Mouse (Mus musculus) midbrain, postnatal 0 days (tissue): Measurements from ENCODE around the gene Nfia. TPM values are rescaled to one million over a fixed set of nuclear protein-coding genes. Genes with fewer than 3 reads are reported as not detected.

Experiments
- ATAC-seq: fragments of 200-750 bp; cut with Nextera tagmentation; 2 replicates; pipeline ENCODE4 v1.8.0; 2017; ENCODE audit warnings: moderate number of reproducible peaks, mild to moderate bottlenecking, moderate TSS enrichment, moderate library complexity; ENCODE audit not compliant: low FRiP score
- DNase-seq: peaks from one replicate; pipeline ENCODE4 v3.0.0-alpha.2; 2015; ENCODE audit warnings: low spot score
- H3K27ac ChIP-seq: fragments of 300-500 bp; sonication (generic); 2 replicates; pipeline ENCODE4 v1.5.1; 2014; ENCODE audit warnings: low read depth, mild to moderate bottlenecking, low read length, mixed read lengths
- H3K27me3 ChIP-seq: fragments of 300-500 bp; sonication (generic); 2 replicates; pipeline ENCODE4 v1.6.1; 2014; ENCODE audit warnings: low read length, control low read depth, mixed read lengths; ENCODE audit not compliant: insufficient read depth
- H3K36me3 ChIP-seq: fragments of 300-500 bp; sonication (generic); 2 replicates; pipeline ENCODE4 v1.6.1; 2014; ENCODE audit warnings: low read length, control low read depth, mixed read lengths; ENCODE audit not compliant: insufficient read depth
- H3K4me1 ChIP-seq: fragments of 300-500 bp; sonication (generic); 2 replicates; pipeline ENCODE4 v1.6.1; 2014; ENCODE audit warnings: mild to moderate bottlenecking, control low read depth, antibody characterized with exemption, low read length, mixed read lengths; ENCODE audit not compliant: insufficient read depth
- H3K4me2 ChIP-seq: fragments of 300-500 bp; sonication (generic); 2 replicates; pipeline ENCODE4 v1.6.1; 2014; ENCODE audit warnings: low read depth, mild to moderate bottlenecking, low read length, mixed read lengths; ENCODE audit not compliant: poor library complexity, severe bottlenecking
- H3K4me3 ChIP-seq: fragments of 300-500 bp; sonication (generic); 2 replicates; pipeline ENCODE4 v1.5.1; 2014; ENCODE audit warnings: low read depth, mild to moderate bottlenecking, low read length, moderate library complexity
- H3K9ac ChIP-seq: fragments of 300-500 bp; sonication (generic); replicated peaks from 2 replicates; pipeline ENCODE4 v1.6.1; 2014; ENCODE audit warnings: mild to moderate bottlenecking, low read length, moderate library complexity, mixed read lengths; ENCODE audit not compliant: poor library complexity, severe bottlenecking
- H3K9me3 ChIP-seq: fragments of 300-500 bp; sonication (generic); 2 replicates; pipeline ENCODE4 v1.6.1; 2016; ENCODE audit warnings: low read length, control low read depth
- CTCF ChIP-seq: IDR thresholded peaks from 2 replicates; pipeline ENCODE4 v1.5.1; 2016; ENCODE audit warnings: antibody characterized with exemption, mild to moderate bottlenecking
- WGBS: fragments of 180-500 bp; shearing (Covaris S2); extraction: QIAGEN DNeasy Blood & Tissue Kit; methylation state at CpG from one replicate; pipeline ENCODE4 v1.1.7; 2014; 5-methylcytosine and 5-hydroxymethylcytosine counted together
- polyA plus RNA-seq: library from polyadenylated mRNA; unstranded; fragments of >200 nt; fragmentation: Nextera tagmentation; extraction: Ambion mirVana; gene quantifications from 2 replicates; pipeline ENCODE4 v1.2.1, GENCODE M21; 2015
- total RNA-seq: library from RNA; depleted of rRNA; stranded (reverse); fragments of >200 nt; gene quantifications from 2 replicates; pipeline ENCODE4 v1.2.3, GENCODE M21; 2014

The Nfia gene
- total and polyA plus RNA-seq, 2 experiments from 2014 or later, result 35.7 to 51.7 TPM

DNA sequence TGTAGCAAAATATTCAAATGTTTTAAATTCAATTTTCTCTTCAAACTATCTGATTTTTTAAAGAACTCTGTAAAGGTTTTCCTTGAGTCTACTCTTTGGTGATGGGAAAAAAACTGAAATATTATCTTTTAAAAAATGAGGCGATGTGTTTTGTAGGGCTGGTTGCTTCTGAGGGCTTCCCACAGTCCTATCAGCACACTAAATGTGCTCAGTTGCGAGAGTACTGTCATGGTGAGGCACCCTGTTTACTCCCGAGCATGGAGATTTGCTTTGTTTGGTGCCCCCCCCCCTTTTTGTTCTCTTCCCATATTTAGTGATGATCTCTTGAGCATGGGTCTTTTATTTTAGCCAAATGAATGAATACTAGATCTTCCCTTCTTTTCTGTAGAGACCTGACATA is 9.5 kb downstream of the Nfia start:
- H3K36me3 ChIP-seq, result no peaks in the 10 kb centered on the region
- DNase-seq, result no peak
- no peak overlapping the region for H3K4me3 ChIP-seq
- 83% methylated on average over 3 of the region's 3 CpGs for WGBS
- no peak overlapping the region for H3K9ac ChIP-seq
- peak overlapping the region; percentile 18; the same call in 1 of the 2 replicates for H3K4me2 ChIP-seq
- no peaks in the 10 kb centered on the region for H3K4me1 ChIP-seq
- TF ChIP-seq CTCF, result no peak
- ATAC-seq, result no peak
- H3K27me3 ChIP-seq, result peaks cover 4% of the 10 kb centered on the region; the same call in 1 of the 2 replicates
- H3K9me3 ChIP-seq, result no peaks in the 10 kb centered on the region
- no peak overlapping the region for H3K27ac ChIP-seq

DNA sequence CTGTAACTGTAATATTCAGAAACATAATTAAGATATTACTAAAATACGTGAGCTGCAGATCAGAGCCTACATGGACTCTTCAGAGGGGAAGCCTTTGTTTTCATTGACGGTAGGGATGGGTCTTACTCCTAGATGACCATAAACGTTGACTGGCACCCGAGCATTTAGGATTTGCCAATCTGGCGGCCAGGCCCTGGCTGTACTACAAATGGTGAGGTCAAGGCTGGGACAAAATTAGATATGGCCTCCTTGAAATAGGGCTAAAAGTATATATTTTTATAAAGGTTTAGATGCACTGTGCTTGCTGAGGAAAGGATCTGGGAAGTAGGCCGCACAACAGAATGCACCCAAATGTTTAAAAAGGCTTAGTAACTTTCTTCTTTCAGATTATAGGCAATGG is 10.0 kb downstream of the Nfia start:
- no peak for DNase-seq
- Histone ChIP-seq H3K9ac (no peak overlapping the region), H3K9me3 (no peaks in the 10 kb centered on the region), H3K27me3 (peaks cover 4% of the 10 kb centered on the region; the same call in 1 of the 2 replicates), H3K4me3 (no peak overlapping the region), H3K4me2 (peak overlapping the region; percentile 5), H3K27ac (no peak overlapping the region), H3K36me3 (no peaks in the 10 kb centered on the region), H3K4me1 (0 out of 2 replicates have a peak, but pooled peaks cover 2% of the 10 kb centered on the region)
- no peak for TF ChIP-seq CTCF
- 80% methylated on average over 6 of the region's 6 CpGs for WGBS
- no peak for ATAC-seq

DNA sequence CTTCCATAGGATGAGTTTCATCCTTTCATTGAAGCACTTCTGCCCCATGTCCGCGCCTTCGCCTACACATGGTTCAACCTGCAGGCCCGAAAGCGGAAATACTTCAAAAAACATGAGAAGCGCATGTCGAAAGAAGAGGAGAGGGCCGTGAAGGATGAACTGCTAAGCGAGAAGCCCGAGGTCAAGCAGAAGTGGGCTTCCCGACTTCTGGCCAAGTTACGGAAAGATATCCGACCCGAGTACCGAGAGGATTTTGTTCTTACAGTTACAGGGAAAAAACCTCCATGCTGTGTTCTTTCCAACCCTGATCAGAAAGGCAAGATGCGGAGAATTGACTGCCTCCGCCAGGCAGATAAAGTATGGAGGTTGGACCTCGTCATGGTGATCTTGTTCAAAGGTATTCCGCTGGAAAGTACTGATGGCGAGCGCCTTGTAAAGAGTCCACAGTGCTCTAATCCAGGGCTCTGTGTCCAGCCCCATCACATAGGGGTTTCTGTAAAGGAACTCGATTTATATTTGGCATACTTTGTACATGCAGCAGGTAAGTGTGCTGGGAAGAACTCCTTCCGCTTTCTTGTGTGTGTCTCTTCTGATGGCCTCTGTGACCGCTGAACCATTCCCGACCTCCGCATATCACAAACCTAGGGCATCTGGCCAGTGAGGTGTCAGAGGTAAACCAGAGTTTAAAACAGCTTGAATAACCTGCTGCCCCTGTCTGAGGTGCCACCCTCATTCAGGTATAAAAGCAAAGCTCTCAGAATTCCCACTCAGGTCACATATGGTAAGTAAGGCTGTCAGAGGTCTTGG is 10.7 kb downstream of the Nfia start:
- 93% methylated on average over 26 of the region's 26 CpGs for WGBS
- DNase-seq (no peak), ATAC-seq (no peak)
- peaks cover 2% of the 10 kb centered on the region; the same call in 1 of the 2 replicates for H3K27me3 ChIP-seq
- TF ChIP-seq CTCF, result no peak
- H3K36me3 ChIP-seq, result no peaks in the 10 kb centered on the region
- H3K4me2 ChIP-seq, result no peak overlapping the region
- no peak overlapping the region for H3K27ac ChIP-seq
- H3K9me3 ChIP-seq, result no peaks in the 10 kb centered on the region
- 0 out of 2 replicates have a peak, but pooled peaks cover 2% of the 10 kb centered on the region for H3K4me1 ChIP-seq
- H3K4me3 ChIP-seq, result no peak overlapping the region
- H3K9ac ChIP-seq, result no peak overlapping the region

DNA sequence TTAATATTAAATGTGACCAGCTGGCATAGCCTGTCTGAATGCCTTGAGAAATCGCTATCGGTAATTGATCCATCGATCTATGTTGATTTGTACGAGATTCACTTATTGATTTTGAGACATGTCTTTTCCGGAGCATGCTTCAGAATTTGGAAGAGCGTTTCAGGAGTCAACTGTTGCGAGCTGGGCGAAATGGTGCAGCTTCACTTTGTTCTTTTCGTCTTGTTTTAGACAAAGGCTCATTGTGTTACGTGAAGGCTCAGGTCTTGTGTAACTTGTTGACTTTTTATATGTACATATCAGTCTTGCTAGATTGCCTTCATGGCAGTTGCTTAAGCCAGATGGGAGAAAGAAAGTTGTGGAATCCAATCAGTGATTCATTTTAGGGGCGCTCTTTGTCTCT is 11.7 kb downstream of the Nfia start:
- ATAC-seq (no peak), DNase-seq (no peak)
- Histone ChIP-seq H3K27ac (no peak overlapping the region), H3K27me3 (no peaks in the 10 kb centered on the region), H3K4me3 (no peak overlapping the region), H3K9me3 (no peaks in the 10 kb centered on the region), H3K9ac (no peak overlapping the region), H3K4me2 (no peak overlapping the region), H3K4me1 (0 out of 2 replicates have a peak, but pooled peaks cover 2% of the 10 kb centered on the region), H3K36me3 (no peaks in the 10 kb centered on the region)
- 79% methylated on average over 11 of the region's 11 CpGs for WGBS
- no peak for TF ChIP-seq CTCF

DNA sequence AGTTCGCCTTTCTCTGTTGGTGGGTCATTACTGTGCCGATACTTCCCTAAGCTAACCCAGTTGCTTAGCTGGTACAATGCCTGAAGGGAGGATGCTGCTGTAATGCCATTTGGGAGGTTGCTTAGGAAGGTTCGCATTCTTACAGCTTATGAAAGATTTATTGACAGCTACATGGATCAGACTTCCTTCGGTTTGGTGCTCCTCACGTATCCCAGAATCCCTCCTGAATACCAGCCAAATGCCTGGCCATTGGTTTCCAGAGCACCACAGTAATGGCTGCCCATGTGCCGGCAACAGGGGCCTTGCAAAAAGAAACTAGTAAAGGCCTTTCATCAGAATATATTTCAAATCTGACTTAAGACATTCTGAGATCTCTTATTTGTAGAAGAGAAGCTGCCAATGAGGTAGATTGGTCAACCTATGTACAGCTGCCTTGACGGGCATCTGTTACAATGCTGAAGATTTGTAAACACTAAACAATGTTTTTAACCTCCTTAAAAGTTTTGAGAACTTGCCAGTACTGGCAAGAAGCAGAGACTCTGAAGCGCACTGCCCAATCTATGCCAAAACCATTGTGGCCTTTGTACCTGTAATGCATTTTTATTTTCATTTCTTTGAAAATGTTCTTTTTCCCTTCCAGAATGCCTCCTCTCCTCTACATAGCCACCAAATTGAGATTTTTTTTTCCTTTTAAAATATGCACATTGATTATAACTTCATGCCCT is 13.2 kb downstream of the Nfia start:
- no peak for ATAC-seq
- Histone ChIP-seq H3K27me3 (no peaks in the 10 kb centered on the region), H3K27ac (peak overlapping the region; percentile 48), H3K4me1 (0 out of 2 replicates have a peak, but pooled peaks cover 2% of the 10 kb centered on the region), H3K36me3 (no peaks in the 10 kb centered on the region), H3K4me3 (no peak overlapping the region), H3K9me3 (no peaks in the 10 kb centered on the region), H3K4me2 (peak overlapping the region; percentile 10), H3K9ac (no peak overlapping the region)
- WGBS, result 65% methylated on average over 8 of the region's 8 CpGs
- no peak for TF ChIP-seq CTCF
- DNase-seq, result peak; percentile 62

DNA sequence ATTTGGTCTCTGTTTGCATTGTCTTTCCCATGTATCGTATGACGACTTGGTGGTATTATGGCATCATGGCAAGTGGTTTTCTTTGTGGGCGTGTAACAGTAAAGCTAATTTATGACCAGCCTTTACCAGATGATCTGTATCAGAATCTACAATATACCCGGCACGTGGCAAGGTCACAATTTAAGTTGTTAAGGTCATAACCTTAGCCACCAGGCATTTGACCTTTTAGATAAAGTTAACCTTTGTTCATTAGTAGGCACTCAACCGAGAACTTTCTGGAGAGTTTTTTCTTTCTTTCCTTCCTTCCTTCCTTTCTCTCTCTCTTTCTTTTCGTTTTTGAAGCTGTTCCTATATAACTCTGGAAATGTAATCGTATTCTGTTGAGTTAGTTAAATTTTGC is 14.0 kb downstream of the Nfia start:
- Histone ChIP-seq H3K36me3 (no peaks in the 10 kb centered on the region), H3K9me3 (no peaks in the 10 kb centered on the region), H3K27me3 (no peaks in the 10 kb centered on the region), H3K27ac (no peak overlapping the region), H3K4me3 (no peak overlapping the region), H3K9ac (no peak overlapping the region), H3K4me1 (0 out of 2 replicates have a peak, but pooled peaks cover 2% of the 10 kb centered on the region), H3K4me2 (no peak overlapping the region)
- DNase-seq (no peak), ATAC-seq (no peak)
- no peak for TF ChIP-seq CTCF
- WGBS, result 54% methylated on average over 8 of the region's 8 CpGs
